Mouse (Mus musculus) gastrocnemius, postnatal 25 days (tissue): ENCODE results near the gene Sparcl1. TPM values are rescaled to one million over a fixed set of nuclear protein-coding genes. Genes with fewer than 3 reads are reported as not detected.

Source experiments
- DNase-seq: peaks from one replicate; pipeline ENCODE4 v3.0.0; 2022
- total RNA-seq, 2 experiments: library from RNA; stranded (reverse); gene quantifications; 1 replicate in 1 of 2; 2 replicates in 1 of 2; pipeline ENCODE4 v1.2.3; 2021

The Sparcl1 gene
- total RNA-seq, 2 experiments from 2014 or later = 106 to 110 TPM

DNA sequence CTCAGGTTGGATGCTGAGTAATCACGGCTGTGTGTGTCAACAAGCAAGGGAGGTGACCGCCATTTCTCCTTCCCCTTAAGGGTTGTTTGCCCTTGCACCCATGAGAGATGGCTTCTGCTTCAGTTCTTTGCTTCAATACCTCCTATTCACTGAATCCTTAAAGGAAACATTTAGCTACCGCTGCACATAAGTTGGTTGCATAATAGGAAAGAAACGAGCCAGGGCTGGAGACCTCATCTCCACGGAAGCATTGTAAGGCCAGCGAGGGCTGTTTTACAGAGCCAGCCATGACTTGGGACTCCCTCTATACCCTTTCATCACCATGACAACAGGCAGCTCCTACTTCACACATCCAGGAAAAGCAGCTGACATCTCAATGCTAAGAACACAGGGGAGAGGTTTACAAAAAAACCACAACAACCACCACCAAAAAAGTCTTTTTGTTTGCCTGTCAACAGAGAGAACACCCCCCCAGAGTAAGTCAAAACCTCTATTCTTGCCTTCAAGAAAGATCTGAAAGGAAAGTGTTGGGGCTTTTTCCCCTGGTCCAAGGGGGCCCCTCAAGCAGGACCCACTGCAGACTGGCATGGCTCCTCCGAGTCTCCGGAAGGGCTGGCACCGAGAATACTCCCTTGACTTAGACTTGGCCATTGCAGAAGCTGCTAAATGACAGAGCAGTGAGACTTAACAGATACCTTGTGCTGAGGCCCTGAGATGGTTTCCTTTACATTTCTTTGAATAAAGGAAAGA, 3.2 kb downstream of the Sparcl1 start:
- DNase-seq = no peak

DNA sequence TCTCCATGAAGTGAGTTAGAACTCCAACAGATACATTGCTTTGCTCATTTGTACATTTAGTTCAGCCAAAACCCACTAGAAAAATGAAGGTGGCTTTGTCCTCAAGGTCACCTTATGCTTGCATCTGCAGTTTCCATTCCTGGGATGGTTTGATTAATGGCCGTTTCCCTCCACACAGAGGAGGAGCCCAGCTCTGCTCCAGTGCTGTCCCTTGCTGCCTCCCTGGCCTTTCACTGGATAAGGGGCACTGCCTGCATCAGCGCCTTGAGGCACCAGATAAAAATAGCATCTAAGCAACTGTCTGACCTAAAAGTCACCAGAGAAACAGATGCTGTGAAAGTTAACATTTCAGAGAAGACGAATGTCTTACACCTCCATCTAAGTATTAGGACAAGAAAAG, 4.0 kb downstream of the Sparcl1 start:
- DNase-seq = peak; percentile 57

DNA sequence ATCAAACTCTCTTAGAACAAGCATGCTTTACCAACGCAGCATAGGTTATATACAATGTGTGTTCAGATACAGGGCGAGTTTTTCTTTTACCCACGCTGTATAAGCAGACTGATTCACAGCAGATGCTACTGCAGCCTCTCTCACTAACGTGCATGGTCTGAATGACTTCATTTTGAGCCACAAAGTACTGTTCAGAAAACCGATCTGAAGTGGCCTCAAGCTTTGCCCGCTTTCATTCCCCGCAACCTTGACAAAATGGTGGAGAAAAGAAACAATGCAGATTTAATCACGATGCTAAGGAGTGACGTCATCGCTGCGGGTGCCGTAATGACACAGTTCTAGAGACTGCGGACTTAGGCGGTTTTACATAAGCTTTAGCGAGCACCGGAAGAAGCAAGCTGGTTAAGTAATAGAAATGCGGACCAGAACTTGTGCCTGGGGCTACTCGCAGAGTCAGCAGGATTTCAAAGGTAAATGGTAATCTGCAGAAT, 4.6 kb downstream of the Sparcl1 start:
- DNase-seq = no peak

DNA sequence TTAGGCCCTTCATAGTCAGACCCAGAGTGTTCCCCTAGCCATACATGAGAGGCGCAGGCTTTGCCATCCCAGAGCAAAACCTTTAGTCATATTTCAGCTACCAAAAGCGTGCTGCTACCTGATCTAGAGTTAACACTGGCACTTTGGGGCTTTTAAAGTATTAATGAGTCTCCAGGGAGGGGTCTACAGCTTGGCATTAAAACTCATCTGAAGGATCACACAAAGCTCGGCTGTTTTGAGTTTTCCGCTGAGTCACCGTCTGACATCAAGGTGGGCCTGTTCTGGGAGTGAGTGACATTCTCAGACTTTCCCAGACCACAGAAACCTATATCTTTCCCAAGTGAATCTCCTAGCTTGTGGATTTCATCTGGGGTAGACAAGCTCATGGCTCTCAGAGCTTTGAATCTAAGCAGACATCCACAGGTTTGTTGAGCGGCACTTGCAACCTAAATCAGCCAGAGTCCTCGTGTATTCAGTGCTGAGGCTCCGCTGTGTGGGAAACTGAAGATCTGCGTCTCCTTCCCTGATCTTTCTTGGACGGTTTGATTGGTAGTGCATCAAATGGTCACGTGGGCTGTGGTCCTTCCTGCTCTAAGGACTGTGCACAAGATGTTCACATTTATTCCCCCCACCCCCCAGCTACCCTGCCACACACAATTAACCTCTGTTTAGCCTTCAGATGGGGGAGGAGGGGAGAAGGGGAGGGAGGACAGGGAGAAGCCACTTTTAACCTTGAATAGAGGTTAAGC, 5.2 kb downstream of the Sparcl1 start:
- no peak for DNase-seq

DNA sequence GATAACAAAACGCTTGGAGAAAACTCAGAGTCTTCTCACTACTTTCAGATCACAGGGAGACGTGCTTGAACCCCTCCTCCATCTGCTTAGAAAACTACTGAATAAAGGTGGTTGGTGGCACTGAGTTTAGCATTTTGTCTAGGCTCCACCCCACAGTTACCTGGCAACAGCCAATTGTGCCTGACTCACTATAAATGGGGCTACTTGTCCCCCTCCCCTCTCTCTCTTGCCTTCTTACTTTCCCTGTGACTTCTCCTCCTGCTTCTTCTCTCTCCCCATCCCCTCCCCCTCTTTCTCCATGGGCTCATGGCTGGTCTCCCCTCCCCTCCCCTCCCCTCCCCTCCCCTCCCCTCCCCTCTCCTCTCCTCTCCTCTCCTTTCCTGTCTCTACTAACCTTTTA, 9.4 kb downstream of the Sparcl1 start:
- DNase-seq = no peak

DNA sequence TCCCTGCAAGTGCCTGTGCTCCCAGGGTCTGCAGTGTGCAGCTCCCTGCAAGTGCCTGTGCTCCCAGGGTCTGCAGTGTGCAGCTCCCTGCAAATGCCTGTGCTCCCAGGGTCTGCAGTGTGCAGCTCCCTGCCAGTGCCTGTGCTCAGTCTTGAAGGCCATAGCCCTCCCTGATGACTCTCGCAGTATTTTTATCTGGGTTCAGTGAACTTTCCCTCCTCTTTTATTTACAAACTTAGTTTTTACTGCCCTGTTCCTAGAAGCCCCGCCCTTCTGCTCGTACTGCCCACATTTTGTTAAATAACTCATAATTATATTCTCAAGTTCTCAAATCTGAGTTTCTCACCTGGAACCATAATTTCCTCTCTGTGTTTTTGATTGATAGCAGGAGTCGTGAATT, 10.4 kb downstream of the Sparcl1 start:
- no peak for DNase-seq

DNA sequence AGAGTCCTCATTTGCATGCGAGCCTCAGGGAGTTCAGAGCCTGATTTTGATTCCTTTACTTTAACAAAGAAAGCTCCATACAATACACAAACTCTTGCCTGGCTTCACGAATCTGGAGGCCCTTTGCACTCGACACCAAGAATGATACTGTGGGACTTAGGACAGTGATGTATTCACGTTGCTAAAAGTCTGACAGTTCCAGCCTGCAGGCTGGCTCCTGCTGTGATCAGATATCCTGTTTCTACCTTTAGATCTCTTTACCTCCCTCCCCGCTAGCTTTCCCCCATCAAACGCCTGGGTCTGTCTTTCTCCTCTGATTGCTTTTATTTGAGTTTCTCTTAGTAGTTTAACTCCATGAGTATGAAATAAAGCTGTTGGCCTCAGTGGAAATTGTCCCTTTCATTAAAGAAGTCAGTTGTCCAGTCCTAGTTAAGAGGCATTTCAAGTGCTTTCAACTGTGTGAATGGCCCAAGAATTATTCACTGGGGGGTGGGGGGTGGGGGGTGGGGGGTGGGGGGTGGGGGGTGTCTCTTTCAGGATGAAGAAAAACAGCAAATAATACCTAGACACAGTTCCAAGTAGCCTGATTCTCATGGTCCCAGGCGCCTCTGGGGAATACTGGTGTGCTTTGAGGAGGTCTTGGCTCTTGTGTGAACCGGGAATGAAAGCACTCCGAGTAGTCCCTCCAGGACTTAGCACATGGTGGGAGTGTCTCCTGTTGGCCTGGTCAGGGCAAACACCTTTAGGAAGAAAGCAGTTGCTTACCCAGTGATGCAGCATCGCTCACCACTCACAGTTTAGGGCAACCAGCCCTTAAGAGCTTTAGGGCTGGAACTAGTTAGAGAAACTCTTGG, 11.6 kb downstream of the Sparcl1 start:
- DNase-seq = no peak

DNA sequence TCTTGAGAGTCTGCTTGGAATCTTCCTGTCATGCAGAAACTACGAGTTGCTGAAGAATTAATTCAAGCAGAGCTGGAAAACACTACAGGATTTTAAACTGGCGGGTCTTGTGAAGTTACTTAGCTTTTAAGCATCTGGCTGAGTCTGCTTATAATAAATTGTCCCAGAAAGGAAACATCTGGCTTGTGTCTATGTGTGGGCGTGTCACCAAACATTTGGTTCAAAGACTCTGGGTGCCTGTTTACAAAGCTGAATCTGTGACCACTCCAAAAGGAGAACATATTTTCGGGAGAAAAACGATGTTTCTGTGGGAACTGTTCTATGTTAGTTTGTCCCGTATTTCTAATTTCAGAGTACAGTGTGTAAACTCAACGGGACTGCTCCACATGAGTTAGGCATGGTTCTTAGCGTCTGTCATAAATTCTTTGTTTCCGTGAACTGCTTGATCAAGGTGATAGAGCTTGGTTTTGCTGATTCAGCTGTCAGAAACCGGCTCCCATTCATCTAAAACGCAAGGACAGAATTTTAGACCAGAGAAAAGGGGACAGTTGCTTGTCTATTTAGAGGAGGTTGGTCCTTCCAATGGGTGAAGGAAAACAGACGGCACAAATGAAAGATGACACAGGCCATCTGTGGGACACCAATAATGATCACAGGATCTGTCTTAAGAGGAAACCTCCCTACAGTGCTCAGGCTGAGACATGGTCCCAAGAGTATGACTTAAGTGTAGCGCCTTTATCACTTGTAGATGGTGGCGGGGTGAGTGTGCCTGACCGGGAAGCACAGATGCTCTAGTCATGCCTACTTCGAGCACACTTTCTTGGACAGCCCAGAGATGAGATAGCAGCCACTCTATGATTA, 17.2 kb downstream of the Sparcl1 start:
- DNase-seq = peak; percentile 48

DNA sequence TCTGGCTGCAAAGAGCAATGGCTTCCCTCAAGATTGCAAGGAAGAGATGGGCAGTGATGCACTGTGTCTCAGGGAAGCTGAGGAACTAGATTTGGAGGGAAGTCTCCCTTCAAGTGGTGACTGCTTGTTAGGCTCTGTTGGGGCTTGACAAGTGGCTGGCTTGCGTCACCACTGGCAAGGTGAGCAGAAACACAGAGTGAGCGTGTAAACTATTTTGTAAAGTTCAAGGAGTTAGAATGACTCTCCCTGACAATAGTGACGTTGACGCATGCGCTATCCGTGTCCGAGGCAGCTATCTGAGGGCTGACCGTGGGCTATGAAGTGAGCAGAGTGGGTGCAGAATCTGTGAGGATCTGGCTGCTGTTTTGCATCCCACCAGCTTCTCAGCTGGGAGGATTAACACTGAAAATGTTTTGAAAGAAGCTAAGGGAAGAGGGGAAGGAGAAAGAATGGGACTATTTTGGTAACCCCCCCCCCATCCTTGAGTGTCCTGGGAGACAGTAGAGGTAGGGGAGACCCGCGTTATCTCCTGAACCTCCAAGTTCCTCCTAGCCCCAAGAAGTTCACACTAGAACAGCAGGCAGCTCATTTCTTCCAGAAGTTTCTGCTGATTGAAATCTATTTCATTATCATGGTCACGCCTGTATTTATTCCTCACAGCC, 18.0 kb downstream of the Sparcl1 start:
- DNase-seq = no peak

DNA sequence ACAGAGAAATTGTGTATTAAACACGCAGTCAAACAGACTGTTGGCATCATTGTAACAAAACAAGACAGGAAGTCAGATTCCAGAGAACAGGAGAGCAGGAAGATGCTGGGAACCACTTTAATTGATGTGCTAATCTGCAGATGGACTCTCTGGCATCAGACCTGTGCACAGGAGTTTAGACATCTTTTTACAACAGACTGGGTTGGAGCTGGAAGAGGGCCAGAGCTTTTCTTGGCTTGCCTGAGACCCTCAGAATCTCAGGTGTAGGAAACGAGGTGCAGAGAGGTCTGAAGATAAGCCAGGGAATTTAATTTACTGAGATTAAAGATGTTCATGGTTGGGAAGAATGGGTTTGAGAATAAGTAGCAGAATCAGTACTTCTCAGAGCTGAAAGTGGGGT, 23.8 kb downstream of the Sparcl1 start:
- DNase-seq = no peak

DNA sequence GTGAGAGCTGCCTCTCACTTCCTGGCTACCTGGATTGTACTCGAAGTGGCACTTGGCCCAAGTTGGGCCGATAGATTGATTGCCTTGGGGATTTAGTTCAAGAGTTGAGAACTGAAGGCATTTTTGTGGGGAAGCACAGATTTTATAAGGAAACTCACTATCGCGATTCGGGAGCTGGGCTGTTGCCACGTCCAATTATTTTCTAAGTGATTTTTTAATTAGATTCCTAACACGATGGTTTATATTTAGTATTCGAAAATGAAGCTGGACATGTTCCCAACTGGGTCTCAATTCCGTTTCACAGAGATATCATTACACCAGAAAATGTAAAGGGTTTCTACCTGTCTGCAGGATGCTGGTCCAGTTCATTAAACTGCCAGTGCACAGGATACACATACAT, 28.2 kb downstream of the Sparcl1 start:
- DNase-seq = no peak

DNA sequence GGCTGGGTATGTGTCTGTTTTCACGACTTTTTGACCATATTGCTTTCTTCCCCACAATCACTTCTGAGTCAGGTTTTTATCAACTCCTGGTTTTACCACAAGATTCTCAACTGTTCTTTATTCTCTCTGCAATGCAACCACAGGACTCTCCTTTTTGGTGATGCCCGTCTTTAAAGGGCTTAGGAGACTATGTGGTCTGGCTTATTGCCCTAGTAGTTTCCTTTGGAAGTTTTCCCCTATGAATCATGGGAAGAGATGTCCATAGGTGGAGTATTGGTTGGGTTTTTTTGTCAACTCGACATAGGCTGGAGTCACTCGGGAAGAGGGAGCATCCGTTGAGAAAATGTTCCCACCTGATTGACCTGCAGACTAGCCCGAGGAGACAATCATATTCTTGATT, 32.8 kb downstream of the Sparcl1 start:
- DNase-seq = no peak

DNA sequence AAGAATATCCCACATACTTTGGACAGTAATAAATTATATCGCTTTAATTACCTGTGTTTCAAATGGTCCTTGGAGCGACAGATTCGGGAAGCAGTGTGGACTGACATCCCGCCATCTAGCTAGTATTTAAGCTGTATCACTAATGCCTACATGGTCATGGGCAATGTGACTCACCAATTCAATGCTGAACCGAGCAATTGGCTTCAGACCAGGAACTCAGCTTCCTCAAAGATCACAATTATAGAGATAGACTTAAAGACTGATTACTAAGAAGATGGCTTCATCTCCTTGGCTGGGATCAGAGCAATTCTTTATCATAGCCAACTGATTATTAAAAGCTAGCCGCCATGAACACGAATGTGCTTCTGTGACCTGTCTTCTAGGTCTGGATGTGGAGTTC, 36.0 kb downstream of the Sparcl1 start, which contains the start of gene Gm17660:
Gm17660 (minus strand) TSS at position 101 of the 400 bp plus-strand sequence.
- no peak for DNase-seq

DNA sequence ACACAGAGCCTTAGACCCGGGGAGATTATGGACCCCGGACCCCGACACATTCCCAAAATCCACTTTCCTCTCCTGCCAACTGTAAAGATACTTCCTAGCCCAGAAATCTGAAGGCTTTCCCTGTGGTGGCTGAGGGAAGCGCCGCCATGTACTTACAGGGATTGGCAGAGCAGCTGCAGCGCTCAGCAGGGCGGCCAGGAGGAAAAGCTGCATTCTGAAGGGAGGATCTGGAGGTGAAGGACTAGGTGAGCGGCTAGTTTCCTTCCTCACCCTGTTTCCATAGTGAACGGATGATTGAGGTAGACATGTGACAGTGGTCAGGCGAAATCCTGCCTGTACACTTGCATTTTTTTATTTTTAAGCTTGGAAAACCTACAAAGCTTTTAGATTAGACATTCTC, 37.2 kb downstream of the Sparcl1 start:
- no peak for DNase-seq

DNA sequence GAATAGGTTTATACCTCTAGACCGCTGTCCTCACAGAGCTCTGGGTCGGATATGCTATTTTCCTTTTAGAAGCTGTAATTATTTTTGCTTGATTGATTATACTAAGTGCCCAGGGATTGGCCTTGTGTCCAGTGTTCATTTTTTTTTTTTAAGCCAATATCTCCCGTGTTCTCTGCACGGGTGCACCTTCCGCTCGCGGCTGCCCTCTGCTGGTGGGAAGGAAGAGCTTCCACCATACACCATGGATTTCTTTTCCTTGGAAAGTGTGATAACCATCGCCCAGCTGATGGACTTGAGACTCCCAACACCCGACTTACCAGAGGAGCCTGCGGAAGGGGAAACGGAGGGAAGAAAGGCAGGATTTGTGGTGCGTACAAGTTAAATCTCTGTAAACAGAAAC, 39.1 kb downstream of the Sparcl1 start:
- DNase-seq = no peak

DNA sequence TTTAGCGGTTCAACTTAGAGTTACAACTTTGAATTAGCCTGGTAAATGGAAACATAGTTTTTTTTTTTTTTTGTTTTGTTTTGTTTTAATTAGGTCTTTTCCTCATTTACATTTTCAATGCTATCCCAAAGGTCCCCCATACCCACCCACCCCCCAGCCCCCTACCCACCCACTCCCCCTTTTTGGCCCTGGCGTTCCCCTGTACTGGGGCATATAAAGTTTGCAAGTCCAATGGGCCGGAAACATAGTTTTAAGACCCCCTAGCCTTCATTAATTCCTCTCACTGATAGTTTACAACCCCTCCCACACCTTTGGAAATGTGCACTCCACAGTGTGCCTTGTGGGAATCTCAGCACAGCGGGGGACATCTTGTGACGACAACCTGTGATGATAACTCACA, 39.9 kb downstream of the Sparcl1 start:
- no peak for DNase-seq

DNA sequence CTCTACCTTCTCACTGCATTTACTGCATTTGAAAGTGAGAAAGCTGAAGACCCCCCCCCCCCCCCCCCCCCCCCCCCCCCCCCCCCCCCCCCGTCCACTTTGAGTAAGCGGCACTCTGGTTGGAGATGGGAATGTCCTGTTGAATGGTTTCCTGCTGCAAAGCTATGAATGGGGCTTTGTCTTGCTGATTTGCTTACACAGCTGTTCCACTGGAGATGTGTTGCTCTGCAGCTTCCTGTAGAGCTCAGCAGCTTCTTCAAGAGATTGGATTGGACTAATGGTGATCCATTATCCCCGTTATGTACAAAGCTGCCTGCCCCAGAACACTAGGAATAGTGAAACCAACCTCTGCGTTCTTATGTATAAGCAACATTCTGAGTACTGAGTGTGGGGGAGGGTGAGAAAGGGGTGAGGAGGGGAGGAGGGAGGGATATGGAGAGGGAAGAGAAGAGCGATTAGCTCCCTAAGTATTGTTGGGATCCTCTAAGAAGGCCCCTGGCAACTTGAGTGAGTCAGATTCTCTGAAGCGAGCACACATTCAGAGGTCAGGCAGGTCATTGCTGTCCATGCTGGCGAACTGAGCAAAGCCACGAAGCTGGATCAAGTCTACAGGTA, 41.2 kb downstream of the Sparcl1 start:
- DNase-seq = no peak

DNA sequence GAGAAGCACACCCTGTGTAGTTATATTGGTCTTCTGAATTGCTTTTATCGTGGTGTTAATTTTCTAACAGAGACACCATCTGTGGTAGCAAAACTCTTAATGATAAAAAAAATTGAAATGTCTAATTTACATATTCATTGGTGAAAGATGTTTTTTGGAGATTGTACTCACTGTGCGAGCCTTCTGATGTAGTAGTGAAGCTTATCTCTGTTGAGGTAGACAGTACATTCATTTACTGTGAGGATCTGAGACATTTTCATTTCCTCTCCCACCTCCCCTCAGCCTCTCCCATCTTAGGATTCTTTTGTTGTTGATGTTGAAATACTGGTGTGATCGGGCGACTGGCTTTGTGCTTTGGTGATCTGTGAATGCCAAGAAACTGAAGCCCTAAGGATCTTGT, 42.5 kb downstream of the Sparcl1 start:
- no peak for DNase-seq

DNA sequence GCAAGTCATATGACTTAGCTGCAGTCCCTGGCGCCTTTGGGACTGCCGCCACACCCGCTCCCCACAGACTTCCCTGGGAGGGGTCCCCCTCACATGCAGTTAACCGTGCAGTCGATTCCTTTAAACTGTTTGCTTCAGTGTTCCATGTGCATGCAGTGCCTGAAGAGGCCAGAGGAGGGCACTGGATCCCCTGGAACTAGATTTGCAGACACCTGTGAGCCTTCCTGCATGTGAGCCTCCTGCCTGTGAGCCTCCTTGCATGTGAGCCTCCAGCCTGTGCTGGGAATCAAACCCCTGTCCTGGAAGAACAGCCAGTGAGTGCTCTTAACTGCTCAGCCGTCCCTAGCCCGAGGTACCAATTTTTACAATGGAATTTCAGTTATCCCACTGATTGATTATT, 44.8 kb downstream of the Sparcl1 start:
- no peak for DNase-seq

DNA sequence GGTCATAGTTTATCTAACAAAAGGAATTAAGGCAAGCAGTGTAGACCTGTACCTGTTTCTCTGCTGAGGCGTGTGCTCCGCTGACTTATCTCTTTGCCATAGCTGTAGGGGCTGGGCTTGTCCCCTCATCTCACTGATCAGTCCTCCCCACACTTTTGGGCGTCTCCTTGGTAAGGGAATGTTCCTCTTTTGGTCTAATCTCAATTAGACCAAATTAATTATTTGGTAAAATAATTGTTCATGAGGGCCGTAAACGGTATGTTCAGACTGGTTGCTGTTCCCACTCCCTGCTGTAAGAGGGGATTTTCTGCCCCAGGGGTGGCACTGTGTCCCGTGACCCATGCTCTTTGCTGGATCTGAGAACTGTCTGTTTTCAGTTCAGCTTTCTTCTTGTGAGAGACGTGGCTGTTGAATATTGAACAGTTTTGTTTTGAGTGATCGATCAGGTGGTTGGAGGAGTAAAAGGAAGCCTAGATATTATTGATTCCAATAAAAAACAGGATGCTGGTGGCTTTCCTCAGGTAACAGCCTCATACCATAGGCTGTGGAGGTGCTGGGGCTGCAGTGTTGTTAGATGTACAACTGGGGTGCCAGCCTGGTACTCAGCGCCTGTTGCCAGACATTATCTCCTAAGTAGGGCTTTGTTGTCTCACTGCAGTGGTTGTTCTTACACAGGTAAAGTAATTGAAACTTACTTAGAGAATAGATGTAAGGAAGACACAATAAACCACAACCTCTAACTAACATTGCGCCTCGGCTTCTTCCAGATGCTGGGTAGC, 50.6 kb downstream of the Sparcl1 start:
- no peak for DNase-seq
